Mouse (Mus musculus): ENCODE measurements at regions not wholly inside any gene's neighbourhood (a gene's known extent, or its start where the extent isn't known, plus 50 kb on each side); places are given as distances from the start of the nearest gene placed in this dataset.

DNA sequence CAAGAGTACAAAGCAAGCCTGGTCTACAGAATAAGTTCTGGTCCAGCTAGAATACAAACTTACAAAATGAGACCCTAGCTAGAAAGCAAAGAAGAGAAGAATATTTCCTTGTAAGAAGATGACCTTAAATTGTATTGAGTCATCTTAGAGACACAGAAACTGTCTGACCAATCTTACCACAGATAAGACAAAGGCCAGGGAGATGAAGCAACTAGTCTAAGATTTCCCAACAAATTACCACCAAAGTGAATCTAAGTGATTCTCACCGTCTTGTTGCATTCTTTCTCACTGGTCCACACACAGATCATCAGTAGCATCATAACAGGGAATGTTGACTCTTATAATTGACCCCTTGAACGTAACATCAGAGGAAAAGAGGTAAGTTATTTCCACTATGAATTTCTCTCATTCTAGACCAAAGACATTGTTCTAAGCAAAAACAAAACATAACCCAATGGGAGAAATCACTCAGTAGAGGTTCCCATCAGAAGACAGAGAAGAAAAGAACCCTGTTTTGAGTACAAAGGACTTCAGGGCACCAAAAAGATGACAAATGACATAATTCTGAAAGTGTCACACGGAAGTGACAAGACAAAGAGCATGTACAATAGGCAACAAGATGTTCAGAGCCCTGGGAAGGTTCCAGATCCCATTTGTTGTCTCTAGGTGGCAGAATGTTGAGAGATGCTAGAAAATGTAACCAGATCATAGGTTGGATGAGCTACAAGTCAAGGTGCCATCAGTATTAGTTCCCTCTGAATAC is 107.0 kb upstream of the Cpeb2 start:
- no peaks in the 10 kb centered on the region for H3K4me1 ChIP-seq
- 85% methylated on average over 3 of the region's 3 CpGs for WGBS
- H3K9me3 ChIP-seq = no peaks in the 10 kb centered on the region
- no peaks in the 10 kb centered on the region for H3K36me3 ChIP-seq
- no peak overlapping the region for H3K4me2 ChIP-seq (replicated peaks)
- no peak overlapping the region for H3K4me3 ChIP-seq
- no peaks in the 10 kb centered on the region for H3K27me3 ChIP-seq
- no peak for ATAC-seq (ENCODE audit: insufficient number of reproducible peaks, insufficient read depth, low FRiP score, low TSS enrichment)
- no peak overlapping the region for H3K27ac ChIP-seq
- H3K9ac ChIP-seq = no peak overlapping the region

DNA sequence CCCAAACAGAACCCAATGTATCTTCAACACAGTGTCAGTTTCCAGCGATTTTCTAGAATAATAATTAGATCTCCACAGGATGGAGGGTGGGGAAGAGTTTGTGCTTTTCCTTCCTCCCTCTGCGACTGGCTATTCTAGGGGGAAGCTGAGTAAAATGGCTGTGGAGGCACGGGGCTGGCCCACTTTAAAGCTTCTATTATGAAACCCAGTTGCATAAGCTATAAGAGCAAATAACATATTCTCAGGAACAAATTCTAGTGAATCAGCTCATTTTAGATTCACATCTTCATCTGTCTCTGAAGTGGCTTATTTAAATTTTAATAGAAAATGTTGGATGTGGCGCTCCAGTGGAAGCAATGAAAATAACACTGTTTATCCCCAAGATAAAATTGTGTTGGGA is 102.6 kb upstream of the Cpeb2 start:
- Histone ChIP-seq H3K4me1 (no peaks in the 10 kb centered on the region), H3K36me3 (no peaks in the 10 kb centered on the region), H3K9ac (no peak overlapping the region), H3K27ac (no peak overlapping the region), H3K4me2 (replicated peaks) (no peak overlapping the region), H3K27me3 (no peaks in the 10 kb centered on the region), H3K4me3 (no peak overlapping the region), H3K9me3 (no peaks in the 10 kb centered on the region)
- 76% methylated on average over 4 of the region's 4 CpGs for WGBS
- ATAC-seq (ENCODE audit: insufficient number of reproducible peaks, insufficient read depth, low FRiP score, low TSS enrichment) = no peak

DNA sequence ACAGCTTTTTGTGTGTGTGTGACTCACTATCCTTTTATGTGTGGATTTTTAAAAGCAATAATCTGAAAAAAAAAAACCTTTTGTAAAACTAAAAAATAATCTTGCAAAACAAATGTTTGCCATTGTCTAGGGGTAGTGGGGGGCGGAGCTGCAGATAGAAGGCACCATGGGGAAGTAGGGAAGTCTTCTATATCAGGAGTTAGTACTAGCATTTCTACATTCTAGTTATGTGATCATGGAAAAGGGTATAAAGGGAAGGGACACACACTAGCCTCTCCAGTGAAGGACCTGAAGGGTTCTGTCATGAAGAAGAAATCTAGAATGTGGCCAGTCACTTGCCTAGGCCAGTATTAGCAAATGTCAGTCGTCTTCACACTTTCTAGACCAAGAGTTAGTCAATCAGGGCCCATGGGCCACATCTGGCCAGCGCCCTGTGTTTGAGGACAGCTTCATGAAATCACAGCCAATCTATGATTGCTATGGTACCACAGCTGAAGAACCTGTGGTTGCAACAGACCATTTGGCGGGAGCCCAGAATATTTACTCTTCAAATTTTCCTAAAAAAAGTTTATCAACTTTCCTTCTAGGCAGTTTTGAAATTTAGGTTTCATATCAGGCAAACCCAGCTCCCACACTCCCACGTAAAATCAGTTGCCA is 101.9 kb upstream of the Cpeb2 start:
- H3K4me1 ChIP-seq = no peaks in the 10 kb centered on the region
- no peak overlapping the region for H3K9ac ChIP-seq
- WGBS = 82% methylated on average over 5 of the region's 5 CpGs
- no peaks in the 10 kb centered on the region for H3K27me3 ChIP-seq
- H3K9me3 ChIP-seq = no peaks in the 10 kb centered on the region
- H3K36me3 ChIP-seq = no peaks in the 10 kb centered on the region
- no peak for ATAC-seq (ENCODE audit: insufficient number of reproducible peaks, insufficient read depth, low FRiP score, low TSS enrichment)
- no peak overlapping the region for H3K27ac ChIP-seq
- no peak overlapping the region for H3K4me2 ChIP-seq (replicated peaks)
- no peak overlapping the region for H3K4me3 ChIP-seq

DNA sequence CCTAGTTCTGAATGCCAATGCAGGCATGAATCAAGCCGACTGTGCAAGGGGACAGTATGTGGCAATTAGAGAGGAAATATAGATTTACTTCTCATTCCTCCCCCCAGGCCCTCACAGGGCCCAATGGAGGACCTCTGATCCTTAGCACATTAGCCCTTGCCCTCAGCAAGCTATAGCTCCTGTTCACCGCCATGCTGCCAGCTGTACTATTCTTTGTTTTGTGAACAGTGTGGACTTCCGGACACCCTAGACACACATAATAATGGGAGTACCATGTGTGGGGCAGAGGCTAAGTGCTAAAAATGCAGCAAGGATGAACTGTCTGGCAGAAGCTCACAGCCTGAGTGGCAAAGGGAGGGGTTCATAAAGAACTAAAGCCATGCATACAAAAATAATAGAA is 99.3 kb upstream of the Cpeb2 start:
- Histone ChIP-seq H3K4me1 (no peaks in the 10 kb centered on the region), H3K36me3 (no peaks in the 10 kb centered on the region), H3K27ac (no peak overlapping the region), H3K4me3 (no peak overlapping the region), H3K9me3 (no peaks in the 10 kb centered on the region), H3K4me2 (replicated peaks) (no peak overlapping the region), H3K9ac (no peak overlapping the region), H3K27me3 (no peaks in the 10 kb centered on the region)
- no peak for ATAC-seq (ENCODE audit: insufficient number of reproducible peaks, insufficient read depth, low FRiP score, low TSS enrichment)
- 67% methylated on average over 3 of the region's 3 CpGs for whole genome bisulfite sequencing

DNA sequence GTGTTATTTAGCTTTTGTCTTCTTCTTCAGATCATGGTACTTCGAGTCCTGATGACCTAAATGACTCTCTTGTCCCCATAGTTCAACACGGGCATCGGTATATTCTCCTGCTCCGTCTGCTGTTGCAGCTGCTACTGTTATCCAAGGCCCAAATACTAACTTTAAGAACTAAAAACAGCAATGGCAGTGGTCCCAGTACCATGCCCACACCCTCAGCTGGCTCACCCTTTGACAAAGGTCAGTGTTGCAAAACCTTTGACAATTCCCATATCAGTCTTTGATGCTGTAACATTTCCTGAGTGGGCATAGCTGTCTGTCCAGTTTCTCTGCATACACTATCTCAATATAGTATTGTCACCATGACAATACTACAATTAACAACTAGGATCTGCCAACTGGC is 96.8 kb upstream of the Cpeb2 start:
- no peaks in the 10 kb centered on the region for H3K36me3 ChIP-seq
- no peak overlapping the region for H3K4me3 ChIP-seq
- WGBS = 86% methylated on average over 4 of the region's 4 CpGs
- no peaks in the 10 kb centered on the region for H3K9me3 ChIP-seq
- H3K27me3 ChIP-seq = no peaks in the 10 kb centered on the region
- H3K9ac ChIP-seq = no peak overlapping the region
- no peaks in the 10 kb centered on the region for H3K4me1 ChIP-seq
- ATAC-seq (ENCODE audit: insufficient number of reproducible peaks, insufficient read depth, low FRiP score, low TSS enrichment) = no peak
- H3K27ac ChIP-seq = no peak overlapping the region
- H3K4me2 ChIP-seq (replicated peaks) = no peak overlapping the region

DNA sequence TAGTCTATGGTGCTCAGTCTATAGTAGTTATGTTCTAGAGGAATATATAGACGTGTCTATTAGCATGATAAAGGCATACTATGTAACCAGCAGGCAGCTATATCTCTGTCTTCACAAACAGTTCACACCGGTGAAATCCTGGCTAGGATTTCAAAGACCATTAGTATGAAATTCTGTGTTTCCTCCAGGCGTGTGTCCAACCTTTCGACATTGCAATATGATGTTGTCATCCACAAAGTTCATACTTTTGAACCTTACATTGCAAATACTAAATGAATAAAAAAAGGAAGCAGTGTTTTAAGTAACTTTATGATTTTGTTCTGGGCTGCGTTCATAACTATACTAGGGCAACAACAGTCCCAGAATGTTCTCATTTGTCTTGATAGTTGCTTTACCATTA is 95.2 kb upstream of the Cpeb2 start:
- no peak overlapping the region for H3K4me2 ChIP-seq (replicated peaks)
- ATAC-seq (ENCODE audit: insufficient number of reproducible peaks, insufficient read depth, low FRiP score, low TSS enrichment) = no peak
- H3K27ac ChIP-seq = no peak overlapping the region
- H3K4me3 ChIP-seq = no peak overlapping the region
- no peaks in the 10 kb centered on the region for H3K36me3 ChIP-seq
- WGBS = 90% methylated on average over 5 of the region's 5 CpGs
- H3K4me1 ChIP-seq = no peaks in the 10 kb centered on the region
- no peaks in the 10 kb centered on the region for H3K9me3 ChIP-seq
- no peaks in the 10 kb centered on the region for H3K27me3 ChIP-seq
- H3K9ac ChIP-seq = no peak overlapping the region

DNA sequence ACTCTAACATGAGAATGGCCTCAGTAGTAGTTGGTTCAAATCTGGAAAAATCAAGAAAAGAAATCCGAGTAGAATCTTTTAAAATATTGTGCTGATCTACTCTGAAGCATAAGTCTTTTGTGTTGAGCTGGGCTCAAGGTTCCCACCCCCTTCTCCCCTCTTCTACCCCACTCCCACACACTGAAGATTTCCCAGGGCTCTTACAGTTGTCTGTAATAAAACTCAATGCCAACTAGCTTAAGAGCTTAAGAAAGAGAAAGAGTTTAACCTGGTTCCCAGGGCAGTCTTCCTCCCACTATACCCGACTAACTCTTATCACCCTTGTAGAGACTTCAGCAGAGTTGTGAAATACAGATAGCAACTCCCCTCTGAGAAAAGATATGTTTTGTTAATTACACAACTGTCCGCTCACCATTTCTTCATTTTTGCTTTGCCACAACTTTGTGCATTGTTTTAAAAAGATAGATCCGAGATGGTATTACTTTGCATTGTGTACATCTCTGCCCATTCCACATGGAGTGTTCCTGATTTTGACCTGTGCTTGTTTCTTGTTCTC is 94.0 kb upstream of the Cpeb2 start:
- no peak overlapping the region for H3K27ac ChIP-seq
- H3K4me3 ChIP-seq = no peak overlapping the region
- no peaks in the 10 kb centered on the region for H3K27me3 ChIP-seq
- 87% methylated on average over 4 of the region's 4 CpGs for WGBS
- H3K4me2 ChIP-seq (replicated peaks) = no peak overlapping the region
- H3K9me3 ChIP-seq = no peaks in the 10 kb centered on the region
- no peak for ATAC-seq (ENCODE audit: insufficient number of reproducible peaks, insufficient read depth, low FRiP score, low TSS enrichment)
- no peaks in the 10 kb centered on the region for H3K4me1 ChIP-seq
- H3K36me3 ChIP-seq = no peaks in the 10 kb centered on the region
- no peak overlapping the region for H3K9ac ChIP-seq

DNA sequence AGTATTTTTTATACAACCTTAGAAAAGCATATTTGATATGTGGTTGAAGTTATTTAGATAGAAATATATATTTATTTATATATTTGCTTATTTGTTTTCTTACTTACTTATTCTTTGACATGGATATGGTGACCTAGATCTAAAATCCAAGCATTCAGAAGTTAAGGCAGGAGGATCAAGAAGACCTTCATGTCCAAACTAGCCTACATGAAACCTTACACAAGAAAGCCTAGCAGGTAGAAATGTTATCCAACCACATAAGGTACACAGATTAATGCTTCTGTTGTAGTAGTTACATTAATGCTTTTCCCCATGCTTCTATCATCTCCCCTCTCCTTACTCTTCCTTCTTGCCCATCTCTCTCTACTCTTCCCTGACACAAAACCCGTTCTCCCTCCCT is 93.2 kb upstream of the Cpeb2 start:
- 79% methylated on average over 1 of the region's 1 CpGs for WGBS
- Histone ChIP-seq H3K36me3 (no peaks in the 10 kb centered on the region), H3K4me2 (replicated peaks) (no peak overlapping the region), H3K9ac (no peak overlapping the region), H3K4me3 (no peak overlapping the region), H3K27ac (no peak overlapping the region), H3K27me3 (no peaks in the 10 kb centered on the region), H3K9me3 (no peaks in the 10 kb centered on the region), H3K4me1 (no peaks in the 10 kb centered on the region)
- no peak for ATAC-seq (ENCODE audit: insufficient number of reproducible peaks, insufficient read depth, low FRiP score, low TSS enrichment)

DNA sequence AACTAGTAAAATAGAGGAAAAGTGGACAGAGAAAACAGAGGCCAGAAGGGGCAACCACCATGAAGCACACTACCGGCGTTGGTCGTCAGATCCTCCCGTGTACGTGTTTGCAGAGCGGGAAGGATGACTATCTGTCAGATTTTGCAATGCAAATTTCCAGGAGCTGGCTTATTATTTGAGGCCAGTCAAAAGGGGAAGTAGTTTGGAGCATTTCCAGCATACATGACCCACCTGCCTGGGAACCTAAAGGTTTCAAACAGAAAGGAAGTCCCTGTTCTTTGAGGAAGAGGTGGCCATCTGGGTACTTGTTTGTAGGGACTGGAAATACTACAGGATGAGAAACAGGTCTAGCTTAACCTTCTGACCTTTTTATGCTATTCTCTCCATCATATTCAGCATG is 87.0 kb upstream of the Cpeb2 start:
- H3K9ac ChIP-seq = no peak overlapping the region
- H3K4me2 ChIP-seq (replicated peaks) = no peak overlapping the region
- no peaks in the 10 kb centered on the region for H3K36me3 ChIP-seq
- H3K27ac ChIP-seq = no peak overlapping the region
- H3K4me1 ChIP-seq = peaks cover 2% of the 10 kb centered on the region; the same call in 1 of the 2 replicates
- ATAC-seq (ENCODE audit: insufficient number of reproducible peaks, insufficient read depth, low FRiP score, low TSS enrichment) = no peak
- H3K9me3 ChIP-seq = no peaks in the 10 kb centered on the region
- H3K27me3 ChIP-seq = no peaks in the 10 kb centered on the region
- no peak overlapping the region for H3K4me3 ChIP-seq
- 87% methylated on average over 6 of the region's 6 CpGs for WGBS

DNA sequence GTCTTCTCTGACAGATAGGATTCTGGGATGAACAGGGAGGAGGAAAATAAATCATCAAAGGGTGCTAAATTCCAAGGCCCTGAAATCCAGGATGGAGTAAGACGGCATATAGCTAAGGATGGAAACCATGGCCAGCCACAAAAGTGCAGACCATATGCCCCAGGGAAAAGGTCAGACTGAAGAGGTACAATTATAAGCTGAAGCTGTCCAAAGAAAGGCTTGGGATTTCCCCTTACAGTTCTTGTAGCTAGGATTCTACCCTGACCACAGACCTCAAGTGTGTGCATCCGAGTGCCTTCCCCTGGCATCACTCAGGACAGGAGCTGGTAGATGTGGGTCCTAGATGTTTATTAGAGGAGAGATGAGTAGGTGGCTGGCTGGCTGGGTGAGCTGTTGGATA is 86.0 kb upstream of the Cpeb2 start:
- no peak for ATAC-seq (ENCODE audit: insufficient number of reproducible peaks, insufficient read depth, low FRiP score, low TSS enrichment)
- Histone ChIP-seq H3K27me3 (no peaks in the 10 kb centered on the region), H3K9ac (no peak overlapping the region), H3K4me2 (replicated peaks) (no peak overlapping the region), H3K4me3 (no peak overlapping the region), H3K36me3 (no peaks in the 10 kb centered on the region), H3K9me3 (no peaks in the 10 kb centered on the region), H3K4me1 (peaks cover 2% of the 10 kb centered on the region; the same call in 1 of the 2 replicates), H3K27ac (no peak overlapping the region)
- 77% methylated on average over 2 of the region's 2 CpGs for WGBS

DNA sequence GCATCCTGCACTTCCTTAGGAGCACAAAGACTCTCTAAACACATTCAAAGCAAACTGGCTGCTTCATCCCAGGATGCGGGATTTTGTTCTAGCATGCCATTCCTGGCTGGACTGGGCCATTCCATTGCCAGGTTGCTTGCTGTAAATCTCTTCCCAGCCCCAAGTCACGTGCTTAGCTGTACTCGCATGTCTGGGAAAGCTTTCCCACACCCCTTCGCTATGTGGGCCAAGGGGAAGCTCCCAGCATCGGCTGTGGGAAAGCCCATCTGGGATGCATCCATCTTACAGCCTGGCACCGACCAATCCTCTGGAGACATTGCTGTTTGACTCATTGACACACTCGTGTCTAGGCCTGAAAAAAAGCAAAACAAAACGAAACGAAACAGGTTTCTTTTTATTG is 84.5 kb upstream of the Cpeb2 start:
- 62% methylated on average over 9 of the region's 9 CpGs for WGBS
- Histone ChIP-seq H3K4me1 (peaks cover 2% of the 10 kb centered on the region; the same call in 1 of the 2 replicates), H3K4me3 (no peak overlapping the region), H3K36me3 (no peaks in the 10 kb centered on the region), H3K27me3 (no peaks in the 10 kb centered on the region), H3K27ac (no peak overlapping the region), H3K9ac (no peak overlapping the region), H3K4me2 (replicated peaks) (no peak overlapping the region), H3K9me3 (no peaks in the 10 kb centered on the region)
- ATAC-seq (ENCODE audit: insufficient number of reproducible peaks, insufficient read depth, low FRiP score, low TSS enrichment) = no peak

DNA sequence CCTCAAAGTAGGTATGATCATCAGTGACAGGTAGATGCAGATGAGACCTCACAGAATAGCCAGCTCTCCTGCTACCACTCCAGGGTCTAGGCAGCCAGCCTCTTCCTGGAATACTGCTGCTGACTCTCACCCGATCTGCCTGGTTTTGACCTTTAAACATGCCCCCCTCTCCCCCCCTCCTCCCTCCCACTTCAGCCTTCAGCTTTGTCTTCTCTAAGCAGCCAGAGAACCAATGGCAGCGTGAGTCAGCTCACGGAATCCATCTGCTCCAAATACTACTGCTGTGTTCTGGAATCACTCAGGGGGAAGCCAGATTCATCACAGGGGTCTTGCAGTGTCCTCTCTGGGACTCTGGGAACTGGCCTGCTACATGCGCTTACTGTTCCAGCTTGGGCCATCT is 83.4 kb upstream of the Cpeb2 start:
- Histone ChIP-seq H3K27me3 (no peaks in the 10 kb centered on the region), H3K9me3 (no peaks in the 10 kb centered on the region), H3K36me3 (no peaks in the 10 kb centered on the region), H3K27ac (no peak overlapping the region), H3K4me2 (replicated peaks) (no peak overlapping the region), H3K4me3 (no peak overlapping the region), H3K9ac (no peak overlapping the region), H3K4me1 (peaks cover 2% of the 10 kb centered on the region; the same call in 1 of the 2 replicates)
- ATAC-seq (ENCODE audit: insufficient number of reproducible peaks, insufficient read depth, low FRiP score, low TSS enrichment) = no peak
- WGBS = 32% methylated on average over 4 of the region's 4 CpGs

All from embryonic facial prominence, embryonic 12.5 days (tissue).